Mouse (Mus musculus) embryo, embryonic 10.5 days (tissue): ENCODE measurements at regions not wholly inside any gene's neighbourhood (a gene's known extent, or its start where the extent isn't known, plus 50 kb on each side); places are given as distances from the start of the nearest gene placed in this dataset.
"Not testable (repeated sequence)": the region's sequence is repeated elsewhere in the genome, so short reads cannot be mapped to it uniquely, and the experiment has no call there.

ENCODE experiments used
- DNase-seq: peaks from one replicate; pipeline ENCODE4 v3.0.0-alpha.2; 2015; ENCODE audit warnings: low spot score

- no peak for DNase-seq
Observed at GRCm38 (mm10) chr14:104208040-104208816, 259.6 kb downstream of the Pou4f1 start.

- no peak for DNase-seq
Observed at GRCm38 (mm10) chr14:104206602-104207001, 261.2 kb downstream of the Pou4f1 start.

- peak; percentile 54 for DNase-seq
Observed at GRCm38 (mm10) chr14:104203239-104203986, 264.4 kb downstream of the Pou4f1 start.

GRCm38 (mm10) chr14:104193198-104193597 is 274.6 kb downstream of the Pou4f1 start:
- no peak for DNase-seq

DNA sequence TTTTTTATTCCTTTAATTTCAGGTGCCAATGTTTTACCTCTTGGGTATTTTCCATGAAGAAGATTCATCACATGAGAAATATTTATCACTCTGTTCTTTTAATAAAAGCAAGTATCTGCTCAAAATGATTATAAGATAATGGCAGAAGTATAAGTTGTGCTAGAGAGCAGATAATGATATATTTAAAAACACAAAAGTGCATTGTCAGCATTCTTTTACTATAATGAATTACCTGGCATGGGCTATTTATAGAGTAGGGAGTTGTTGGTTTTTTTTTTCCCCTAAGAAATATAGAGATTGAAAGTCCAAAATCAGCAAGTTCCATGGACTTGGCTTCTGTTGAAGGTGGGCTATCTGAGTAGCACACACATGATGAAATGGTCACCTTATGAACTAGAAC is 292.7 kb downstream of the Pou4f1 start:
- no peak for DNase-seq

DNA sequence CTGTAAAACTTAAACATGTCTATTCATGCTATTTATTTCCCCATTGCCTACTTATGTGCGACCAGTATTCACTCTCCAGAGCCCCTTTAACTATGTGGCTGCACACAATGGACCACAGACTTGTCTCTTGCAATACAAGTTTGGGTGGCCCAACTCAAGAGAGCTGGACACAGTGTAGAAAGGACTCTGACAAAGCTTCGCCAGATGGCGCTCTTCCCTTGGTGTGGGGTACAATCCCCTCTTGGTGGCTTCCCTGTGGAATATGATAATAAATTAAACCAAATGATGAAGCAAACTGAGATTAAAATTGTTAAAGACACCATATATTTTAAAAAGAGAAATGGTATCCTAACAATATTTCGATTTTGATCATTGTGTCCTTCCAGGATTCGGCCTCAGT is 302.6 kb upstream of the Ednrb start:
- peak; percentile 71 for DNase-seq

DNA sequence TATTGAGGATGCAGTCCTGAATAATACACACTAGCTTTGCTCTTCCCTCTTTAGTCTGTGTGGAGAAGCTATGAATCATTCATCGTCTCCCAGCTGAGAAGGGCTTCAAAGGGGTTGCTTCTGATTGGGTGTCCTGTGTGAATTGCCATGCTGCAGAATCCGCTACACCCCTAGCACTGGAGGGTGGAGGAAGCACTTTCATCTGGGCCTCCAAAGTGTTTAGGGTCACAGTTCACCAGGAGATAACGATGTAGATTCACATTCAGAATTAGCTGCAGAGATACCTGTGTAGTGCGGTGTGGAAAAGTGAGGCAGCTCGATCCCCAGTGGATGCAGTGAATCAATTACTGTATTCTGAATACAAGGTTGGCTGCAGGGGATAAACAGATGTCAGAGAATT is 301.2 kb upstream of the Ednrb start:
- peak; percentile 8 for DNase-seq

GRCm38 (mm10) chr14:104114986-104115951 is 271.1 kb upstream of the Ednrb start:
- DNase-seq, result no peak

GRCm38 (mm10) chr14:104114182-104114581 is 270.0 kb upstream of the Ednrb start:
- no peak for DNase-seq

DNA sequence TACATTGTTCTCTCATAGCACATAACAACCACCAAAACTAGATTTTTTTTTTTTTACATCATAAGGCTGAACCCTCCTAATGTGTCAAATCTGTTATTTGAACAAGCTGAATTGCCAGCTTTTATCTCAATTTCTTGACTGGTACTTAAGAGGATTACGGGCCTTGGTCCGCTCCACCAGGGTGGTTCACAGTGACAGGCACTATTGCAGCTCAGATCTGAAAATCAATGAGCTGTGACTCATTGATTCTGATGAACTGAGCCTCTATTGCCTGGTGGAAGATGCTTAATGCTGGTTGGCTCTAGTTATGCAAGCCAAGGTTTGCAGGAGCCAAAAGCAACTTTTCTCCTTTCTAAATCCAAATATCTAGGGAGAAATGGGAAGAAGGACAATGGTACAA is 269.2 kb upstream of the Ednrb start:
- DNase-seq, result no peak

DNA sequence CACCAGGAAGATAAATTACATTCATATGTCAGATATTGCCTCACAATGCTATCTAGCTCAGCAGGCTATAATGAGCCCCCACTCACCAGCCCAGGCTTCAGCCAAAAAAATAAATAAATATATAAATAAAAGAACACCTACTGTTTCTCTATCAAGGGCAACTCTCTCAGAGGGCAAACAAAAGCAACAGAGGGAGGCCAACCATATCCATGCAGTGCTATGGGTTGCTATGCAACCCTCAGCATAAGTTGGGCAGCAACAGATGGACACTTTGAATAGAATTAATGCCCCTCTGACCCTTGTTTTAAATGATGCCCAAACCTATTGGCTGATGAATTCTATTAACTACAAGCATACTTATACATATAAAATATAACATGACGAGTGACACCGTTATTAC is 242.2 kb upstream of the Ednrb start:
- DNase-seq, result peak; percentile 53

- DNase-seq, result not testable (repeated sequence)
Observed at GRCm38 (mm10) chr14:104064199-104064598, 220.0 kb upstream of the Ednrb start.

DNA sequence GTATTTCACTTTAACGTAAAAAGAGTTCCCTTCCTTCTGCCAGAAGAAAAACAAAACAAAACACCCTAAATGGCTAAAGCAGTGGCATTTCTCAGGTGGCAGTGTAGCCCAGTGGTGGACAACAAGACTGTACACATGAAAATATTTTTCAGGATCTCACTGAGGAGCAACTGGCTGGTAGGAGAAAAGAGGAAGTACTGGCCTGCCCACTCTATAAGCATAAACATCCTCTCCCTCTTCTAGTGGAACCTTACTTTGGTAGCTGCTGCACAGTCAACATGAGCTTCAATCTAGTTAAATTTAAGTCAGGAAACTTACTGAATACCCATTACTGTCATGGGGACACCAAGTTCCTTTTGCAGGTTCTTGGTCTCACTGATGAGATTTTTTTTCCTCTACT is 209.5 kb upstream of the Ednrb start:
- no peak for DNase-seq

DNA sequence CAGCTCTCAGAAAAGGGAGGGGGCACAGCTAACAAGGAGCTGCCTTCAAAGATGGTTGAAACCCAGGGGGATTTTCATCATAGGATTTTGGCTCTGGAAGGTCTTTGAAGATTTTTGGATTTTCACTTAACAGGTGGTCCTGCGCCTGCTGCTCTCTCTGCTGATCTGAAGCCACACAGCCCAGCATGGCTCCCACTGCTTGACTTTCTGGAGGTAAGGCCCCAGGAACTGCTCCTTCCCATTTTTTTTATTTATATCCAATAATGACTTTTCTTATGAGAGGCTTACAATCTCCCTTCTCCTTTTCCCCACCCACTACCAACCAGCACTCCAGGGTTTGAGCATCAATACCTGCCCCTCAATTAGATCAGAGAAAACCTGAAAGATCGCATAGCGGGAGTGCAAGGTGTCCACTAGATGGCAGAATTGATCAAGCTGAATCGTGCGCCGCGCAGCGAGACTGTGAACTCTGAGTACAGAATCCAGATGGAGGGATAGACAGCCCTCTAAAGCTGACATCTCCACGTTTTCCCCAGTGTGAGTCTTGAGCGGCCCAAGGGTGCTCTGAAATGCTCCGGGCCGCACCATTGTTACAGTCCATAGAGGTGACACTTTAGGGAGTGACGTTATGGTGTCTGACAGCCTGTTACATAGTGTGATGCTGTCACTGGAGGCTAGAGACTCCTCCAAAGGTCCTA is 194.6 kb upstream of the Ednrb start:
- DNase-seq, result peak; percentile 90

DNA sequence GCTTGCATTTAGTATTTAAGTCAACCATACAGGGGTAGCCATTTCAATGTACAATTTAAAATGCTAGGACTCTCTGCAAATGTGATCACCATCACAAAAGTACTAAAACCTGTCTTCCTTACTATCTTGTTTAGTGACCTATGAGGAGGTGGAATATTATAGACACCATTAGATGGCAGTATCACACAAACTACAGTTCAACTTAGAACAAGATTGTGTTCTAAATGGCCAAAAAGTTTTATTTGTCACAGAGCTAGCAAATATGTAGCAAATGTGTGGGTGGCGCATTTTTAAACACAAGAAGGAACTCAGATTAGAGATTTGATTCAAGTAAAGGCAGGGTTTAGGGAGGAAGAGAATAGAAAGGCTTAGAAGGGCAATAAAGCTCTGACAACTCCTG is 189.4 kb upstream of the Ednrb start:
- DNase-seq, result peak; percentile 60

GRCm38 (mm10) chr14:104030784-104031470 is 186.7 kb upstream of the Ednrb start:
- no peak for DNase-seq

GRCm38 (mm10) chr14:104029668-104030530 is 185.7 kb upstream of the Ednrb start:
- DNase-seq, result peak; percentile 17

GRCm38 (mm10) chr14:104027900-104028285 is 183.7 kb upstream of the Ednrb start:
- DNase-seq, result no peak

DNA sequence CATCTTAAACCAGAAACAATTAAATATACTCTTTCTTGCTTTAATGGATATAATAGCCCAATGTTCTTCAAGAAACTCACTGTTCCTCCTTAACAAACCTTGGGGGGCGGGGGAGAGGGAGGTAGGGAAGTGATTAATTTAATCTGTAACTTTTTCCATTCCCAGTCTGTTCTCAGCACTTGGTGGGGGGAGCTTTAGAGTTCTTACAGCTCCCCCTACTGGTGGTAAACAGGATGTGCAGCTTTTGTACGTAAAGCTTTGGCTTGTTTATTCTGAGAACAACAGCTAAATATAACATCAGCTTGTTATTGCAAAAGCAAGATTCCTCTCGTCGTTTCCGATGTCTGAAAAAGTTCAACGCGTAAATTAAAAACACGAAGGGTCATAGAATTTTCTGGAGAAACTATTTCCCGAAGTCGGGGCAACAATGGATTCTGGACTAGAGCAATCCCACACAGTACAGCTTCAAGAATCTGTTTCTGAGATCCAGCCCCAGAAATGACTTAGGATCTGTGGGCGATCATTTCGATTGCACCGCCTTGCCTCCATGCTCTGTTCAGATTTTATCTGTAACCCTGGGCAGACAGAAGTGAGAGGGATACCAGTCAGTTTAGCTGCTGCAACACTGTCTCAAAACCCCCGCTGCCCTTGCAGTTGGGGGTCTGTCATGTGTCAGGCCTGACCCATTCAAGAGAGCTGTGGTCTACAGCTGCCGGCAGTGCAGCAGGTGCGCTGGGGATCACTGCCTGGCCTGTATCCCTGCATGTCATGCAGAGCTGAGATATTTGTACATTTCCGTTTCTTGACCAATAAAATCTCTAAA is 183.1 kb upstream of the Ednrb start:
- peak; percentile 88 for DNase-seq
